Comparison of ENCODE assay signal across 23 mouse cellular contexts in the genomic region with DNA sequence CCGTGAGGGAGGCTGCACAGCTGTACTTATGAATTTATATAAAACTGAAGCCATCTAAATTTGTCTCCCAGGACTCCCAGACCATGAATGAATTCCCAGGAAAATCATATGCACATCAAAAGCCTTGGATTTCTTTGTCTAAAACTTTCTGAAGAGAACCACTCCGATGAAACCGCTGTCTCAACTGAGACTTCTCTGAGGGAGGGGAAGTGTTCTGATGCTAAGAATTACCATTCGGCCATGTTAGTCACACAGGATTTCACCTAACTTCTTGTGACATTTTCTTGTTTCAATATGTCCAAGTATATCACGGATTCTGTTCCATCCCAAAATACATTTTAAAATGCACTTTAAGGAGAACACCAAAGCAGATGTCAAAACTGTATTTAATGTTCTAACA. TPM values are rescaled to one million over a fixed set of nuclear protein-coding genes. Genes with fewer than 3 reads are reported as not detected.
"Had no signal": no experiment of that assay in that cellular context is flagged by ENCODE, and none has a peak within 500 bp of the region (broad histone marks: within the 10 kb centered on the region; RNA-seq: fewer than 3 reads in every experiment).

No protein-coding gene starts in this region.

- H3K36me3 ChIP-seq: heart, embryonic 10.5 days; heart, embryonic 12.5 days; hindbrain, embryonic 13.5 days; hindbrain, embryonic 15.5 days; limb, embryonic 10.5 days; limb, embryonic 12.5 days; liver, embryonic 12.5 days had no signal

- H3K4me1 ChIP-seq: hindbrain, embryonic 13.5 days; hindbrain, embryonic 15.5 days had no signal

- H3K4me2 ChIP-seq: heart, embryonic 12.5 days; hindbrain, embryonic 13.5 days; hindbrain, embryonic 15.5 days; limb, embryonic 12.5 days had no signal

- H3K27ac ChIP-seq: gastrocnemius, adult 2 months; heart, adult 2 months; heart, embryonic 10.5 days; hindbrain, embryonic 13.5 days; hindbrain, embryonic 15.5 days; hindbrain, postnatal 0 days; layer of hippocampus, adult 2 months; left cerebral cortex, adult 2 months; limb, embryonic 10.5 days; liver, embryonic 12.5 days; liver, embryonic 14.5 days had no signal

- H3K9ac ChIP-seq: heart, embryonic 12.5 days; hindbrain, embryonic 13.5 days; hindbrain, embryonic 15.5 days; limb, embryonic 12.5 days; liver, embryonic 12.5 days; liver, embryonic 14.5 days had no signal

- DNase-seq: gastrocnemius, adult 2 months; gastrocnemius, postnatal 10 days; gastrocnemius, postnatal 25 days; heart, adult 2 months; heart, postnatal 10 days; heart, postnatal 36 days; kidney, adult 18-20 months; kidney, adult 8-10 months; kidney, postnatal 10 days; kidney, postnatal 25 days; kidney, postnatal 4 days had no signal

- H3K4me3 ChIP-seq: gastrocnemius, adult 2 months; heart, adult 2 months; heart, embryonic 10.5 days; heart, embryonic 12.5 days; hindbrain, embryonic 13.5 days; hindbrain, embryonic 15.5 days; layer of hippocampus, adult 2 months; left cerebral cortex, adult 2 months; limb, embryonic 10.5 days; limb, embryonic 12.5 days; liver, embryonic 12.5 days had no signal

- H3K9me3 ChIP-seq: heart, embryonic 10.5 days; heart, embryonic 12.5 days; hindbrain, embryonic 13.5 days; hindbrain, embryonic 15.5 days; limb, embryonic 10.5 days; liver, embryonic 12.5 days had no signal

- ATAC-seq: hindbrain, postnatal 0 days; intestine, embryonic 16.5 days had no signal

- H3K27me3 ChIP-seq: heart, embryonic 12.5 days; hindbrain, embryonic 13.5 days; hindbrain, embryonic 15.5 days; limb, embryonic 12.5 days; liver, embryonic 12.5 days had no signal

RNA-seq across cellular contexts. Expression of gene Irak3, which starts 32.1 kb away (rescaled TPM):
- total RNA-seq: hindbrain, postnatal 0 days had no signal
